Mouse (Mus musculus): ENCODE data around the gene Dus3l. TPM values are rescaled to one million over a fixed set of nuclear protein-coding genes. Genes with fewer than 3 reads are reported as not detected.

Dus3l gene
- polyA plus RNA-seq, 1 experiment from 2014 or later, result 50.5 TPM

- H3K27ac ChIP-seq, result no peak within 1 kb of the TSS
- peak within 1 kb of the TSS; percentile 98 for H3K4me2 ChIP-seq (replicated peaks)
- peaks cover 56% of the 10 kb centered on the region for H3K27me3 ChIP-seq
- H3K4me1 ChIP-seq, result peaks cover 62% of the 10 kb centered on the region
- peak within 1 kb of the TSS; percentile 59 for H3K4me3 ChIP-seq
- peak within 1 kb of the TSS; percentile 78 for H3K9ac ChIP-seq
- ATAC-seq (ENCODE audit: low FRiP score, low read depth), result peak; percentile 52
- no peaks in the 10 kb centered on the region for H3K9me3 ChIP-seq
- no peaks in the 10 kb centered on the region for H3K36me3 ChIP-seq
- under 1% methylated on average over 43 of the region's 48 CpGs for WGBS
These were observed 7.0 kb upstream of the Dus3l start, which contains the start of gene Nrtn for GRCm38 (mm10) chr17:56757416-56758123. Gene Nrtn, minus strand, starts transcription at chr17:56757530.

DNA sequence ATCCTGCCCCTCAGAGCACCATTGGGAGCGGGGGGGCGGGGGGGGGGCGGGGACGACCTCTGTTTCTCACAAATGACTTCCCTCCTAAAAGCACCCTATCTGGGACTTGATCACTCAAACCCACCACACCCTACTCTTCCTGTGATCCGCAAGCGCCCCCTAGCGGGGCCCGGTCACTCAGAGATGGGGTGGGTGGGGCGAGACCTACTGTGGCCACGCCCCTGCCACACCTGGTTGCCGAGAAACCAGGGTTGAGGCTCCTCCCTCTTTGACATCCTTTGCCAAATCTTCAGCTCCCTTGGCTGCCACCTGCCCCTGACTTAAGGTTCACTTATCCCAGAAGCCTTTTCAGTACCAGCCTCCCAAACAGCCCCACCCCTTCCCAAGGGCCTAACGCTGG, 6.4 kb upstream of the Dus3l start:
- Histone ChIP-seq H3K27me3 (peaks cover 51% of the 10 kb centered on the region), H3K9ac (no peak overlapping the region), H3K27ac (no peak overlapping the region), H3K36me3 (no peaks in the 10 kb centered on the region), H3K9me3 (no peaks in the 10 kb centered on the region), H3K4me1 (peaks cover 68% of the 10 kb centered on the region), H3K4me3 (no peak overlapping the region), H3K4me2 (replicated peaks) (peak overlapping the region; percentile 98)
- ATAC-seq (ENCODE audit: low FRiP score, low read depth), result no peak
- WGBS, result 5% methylated on average over 12 of the region's 12 CpGs

DNA sequence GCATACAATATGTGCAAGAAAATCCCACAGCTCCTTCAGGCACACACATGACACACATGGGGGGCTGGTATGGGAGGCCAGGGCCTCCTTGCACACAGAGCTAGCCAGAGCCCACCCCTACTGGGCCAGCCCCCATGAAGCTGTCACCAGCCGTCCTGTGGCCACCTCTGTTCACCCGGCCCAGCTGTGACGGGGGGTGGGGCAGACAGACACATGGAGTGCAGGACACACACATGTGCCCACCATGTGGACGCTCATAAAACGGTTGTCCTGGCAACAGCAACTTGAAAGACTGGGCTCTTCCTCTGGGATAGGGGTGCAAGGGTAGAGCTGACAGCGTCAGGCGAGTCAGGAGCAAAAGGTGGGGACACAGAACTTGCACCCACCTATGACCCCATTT, 5.3 kb upstream of the Dus3l start:
- H3K27ac ChIP-seq, result no peak overlapping the region
- no peak for ATAC-seq (ENCODE audit: low FRiP score, low read depth)
- 21% methylated on average over 7 of the region's 7 CpGs for WGBS
- H3K9me3 ChIP-seq, result no peaks in the 10 kb centered on the region
- peak overlapping the region; percentile 11; the same call in 1 of the 2 replicates for H3K4me2 ChIP-seq (replicated peaks)
- H3K4me3 ChIP-seq, result no peak overlapping the region
- H3K4me1 ChIP-seq, result peaks cover 58% of the 10 kb centered on the region
- no peak overlapping the region for H3K9ac ChIP-seq
- no peaks in the 10 kb centered on the region for H3K36me3 ChIP-seq
- H3K27me3 ChIP-seq, result peaks cover 39% of the 10 kb centered on the region

DNA sequence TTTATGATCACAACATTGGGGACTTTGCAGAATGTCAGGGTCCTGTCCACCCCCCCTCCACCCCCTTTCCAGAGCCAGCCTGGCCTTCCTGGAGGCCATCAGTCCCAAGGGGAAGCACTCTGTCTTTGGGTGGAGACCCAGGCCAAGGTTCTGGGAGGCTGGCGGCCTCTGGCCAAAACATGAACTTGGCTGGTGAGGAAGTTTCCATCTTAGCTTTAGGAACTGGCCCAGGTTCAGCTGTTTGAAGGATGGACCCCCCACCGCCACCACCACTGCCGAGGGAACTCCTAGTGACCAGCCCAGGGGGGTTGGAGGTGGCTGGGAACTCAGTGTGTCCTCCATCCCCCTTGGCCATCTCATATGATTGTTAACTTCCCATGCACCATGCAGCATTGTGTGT, 3.5 kb upstream of the Dus3l start:
- H3K36me3 ChIP-seq, result no peaks in the 10 kb centered on the region
- ATAC-seq (ENCODE audit: low FRiP score, low read depth), result no peak
- H3K27me3 ChIP-seq, result peaks cover 21% of the 10 kb centered on the region
- 63% methylated on average over 3 of the region's 3 CpGs for WGBS
- peaks cover 55% of the 10 kb centered on the region for H3K4me1 ChIP-seq
- H3K27ac ChIP-seq, result no peak overlapping the region
- H3K9ac ChIP-seq, result no peak overlapping the region
- H3K4me2 ChIP-seq (replicated peaks), result peak overlapping the region; percentile 75
- H3K4me3 ChIP-seq, result no peak overlapping the region
- H3K9me3 ChIP-seq, result no peaks in the 10 kb centered on the region

GRCm38 (mm10) chr17:56761991-56762410, 2.6 kb upstream of the Dus3l start:
- WGBS, result 0% methylated on average over 28 of the region's 28 CpGs
- ATAC-seq (ENCODE audit: low FRiP score, low read depth), result peak; percentile 33

DNA sequence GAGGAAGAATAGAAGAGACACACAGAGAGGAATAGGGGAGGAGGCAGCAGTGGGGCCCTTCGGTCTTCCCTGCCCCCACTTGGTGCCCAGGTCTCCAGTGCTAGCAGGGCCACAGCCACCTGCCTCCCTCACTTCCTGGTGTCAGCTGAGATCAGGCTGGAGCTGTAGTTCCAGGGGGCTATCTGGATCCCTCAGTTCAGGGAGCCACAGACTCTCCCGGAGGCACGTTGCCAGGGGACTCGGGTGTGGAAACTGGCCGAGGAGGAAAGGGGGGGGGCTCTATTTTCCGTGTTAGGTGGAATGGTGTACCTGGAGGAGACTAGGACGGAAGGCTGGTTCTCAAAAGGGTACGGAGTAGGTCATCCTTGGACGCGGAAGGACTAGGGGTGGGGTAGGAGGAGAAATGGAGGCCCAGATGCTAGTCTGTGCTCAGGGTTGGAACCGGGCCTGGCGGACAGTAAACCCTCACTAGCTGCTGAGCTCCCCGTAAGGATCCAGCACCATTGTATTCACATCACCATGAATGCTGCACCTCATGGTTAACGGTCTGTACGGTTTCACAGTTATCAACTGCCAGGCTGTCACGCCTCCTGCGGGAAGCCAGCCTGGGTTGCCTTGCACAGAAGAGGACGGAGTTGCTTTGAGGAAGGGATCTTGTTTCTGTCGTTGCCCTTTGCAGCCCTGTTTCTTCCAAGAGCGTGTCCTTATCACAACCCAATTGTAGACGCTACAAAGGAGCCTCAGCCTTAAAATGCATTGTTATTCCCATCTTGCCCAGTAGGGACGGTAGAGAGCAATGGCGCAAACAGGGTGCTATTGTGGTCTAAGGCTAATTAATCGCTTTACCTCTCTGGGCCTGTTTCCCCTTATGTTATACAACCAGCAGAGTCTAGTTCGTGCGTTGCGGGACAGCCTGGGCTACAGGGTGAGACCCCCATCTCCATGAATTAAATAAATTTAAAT, 1.5 kb upstream of the Dus3l start:
- peaks cover 2% of the 10 kb centered on the region; the same call in 1 of the 2 replicates for H3K27me3 ChIP-seq
- H3K9me3 ChIP-seq, result no peaks in the 10 kb centered on the region
- H3K27ac ChIP-seq, result peak overlapping the region; percentile 81; the same call in 1 of the 2 replicates
- ATAC-seq (ENCODE audit: low FRiP score, low read depth), result no peak
- peaks cover 17% of the 10 kb centered on the region for H3K36me3 ChIP-seq
- H3K4me3 ChIP-seq, result no peak overlapping the region; the same call in 1 of the 2 replicates
- no peak overlapping the region for H3K9ac ChIP-seq
- WGBS, result 52% methylated on average over 27 of the region's 27 CpGs
- H3K4me1 ChIP-seq, result peaks cover 40% of the 10 kb centered on the region
- H3K4me2 ChIP-seq (replicated peaks), result peak overlapping the region; percentile 75; the same call in 1 of the 2 replicates

More at GRCm38 (mm10) chr17:56761991-56762410, 2.6 kb upstream of the Dus3l start:
- Histone ChIP-seq H3K4me1 (peaks cover 49% of the 10 kb centered on the region), H3K9ac (peak overlapping the region; percentile 70), H3K36me3 (peaks cover 6% of the 10 kb centered on the region), H3K27me3 (peaks cover 12% of the 10 kb centered on the region), H3K9me3 (no peaks in the 10 kb centered on the region), H3K27ac (peak overlapping the region; percentile 81; the same call in 1 of the 2 replicates), H3K4me2 (replicated peaks) (peak overlapping the region; percentile 75), H3K4me3 (peak overlapping the region; percentile 48)

- ATAC-seq (ENCODE audit: low FRiP score, low read depth), result no peak
- Histone ChIP-seq H3K9me3 (no peaks in the 10 kb centered on the region), H3K4me1 (peaks cover 36% of the 10 kb centered on the region), H3K4me3 (peak overlapping the region; percentile 71), H3K27me3 (no peaks in the 10 kb centered on the region), H3K4me2 (replicated peaks) (peak overlapping the region; percentile 81), H3K27ac (no peak overlapping the region), H3K9ac (no peak overlapping the region), H3K36me3 (peaks cover 24% of the 10 kb centered on the region)
- 81% methylated on average over 8 of the region's 8 CpGs for WGBS
These were observed 761 bp upstream of the Dus3l start for GRCm38 (mm10) chr17:56763741-56764250.

DNA sequence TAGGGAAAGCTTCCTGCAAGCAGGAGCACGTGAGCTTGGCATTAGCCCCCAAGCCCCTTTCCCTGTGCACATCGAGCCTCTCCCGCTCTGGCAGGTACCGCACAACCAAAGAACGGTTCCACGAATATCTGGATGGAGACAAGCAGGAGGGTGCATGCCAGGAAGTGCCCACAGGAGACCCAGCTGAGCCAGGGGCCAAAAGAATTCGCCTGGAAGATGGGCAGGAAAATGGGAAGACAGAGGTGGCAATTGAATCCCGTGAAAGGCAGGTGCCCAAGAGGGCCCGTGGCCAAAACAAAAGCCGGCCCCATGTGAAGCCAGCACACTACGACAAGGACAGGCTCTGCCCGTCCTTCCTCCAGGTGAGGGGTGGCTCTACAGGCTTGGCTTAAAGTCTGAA, 874 bp downstream of the Dus3l start:
- 54% methylated on average over 12 of the region's 12 CpGs for WGBS
- Histone ChIP-seq H3K4me2 (replicated peaks) (peak overlapping the region; percentile 81), H3K27ac (0 out of 2 replicates have a peak overlapping the region, but pooled peaks have one; percentile 33), H3K9me3 (no peaks in the 10 kb centered on the region), H3K9ac (peak overlapping the region; percentile 76), H3K36me3 (peaks cover 41% of the 10 kb centered on the region), H3K4me1 (peaks cover 24% of the 10 kb centered on the region), H3K27me3 (no peaks in the 10 kb centered on the region), H3K4me3 (peak overlapping the region; percentile 71)
- no peak for ATAC-seq (ENCODE audit: low FRiP score, low read depth)

- peaks cover 51% of the 10 kb centered on the region for H3K36me3 ChIP-seq
- no peak overlapping the region for H3K27ac ChIP-seq
- no peaks in the 10 kb centered on the region for H3K27me3 ChIP-seq
- no peaks in the 10 kb centered on the region for H3K9me3 ChIP-seq
- ATAC-seq (ENCODE audit: low FRiP score, low read depth), result no peak
- H3K4me3 ChIP-seq, result no peak overlapping the region
- H3K4me2 ChIP-seq (replicated peaks), result no peak overlapping the region
- no peak overlapping the region for H3K9ac ChIP-seq
- WGBS, result 93% methylated on average over 27 of the region's 27 CpGs
- peaks cover 18% of the 10 kb centered on the region for H3K4me1 ChIP-seq
These were observed 2.3 kb downstream of the Dus3l start for GRCm38 (mm10) chr17:56766631-56767405.

DNA sequence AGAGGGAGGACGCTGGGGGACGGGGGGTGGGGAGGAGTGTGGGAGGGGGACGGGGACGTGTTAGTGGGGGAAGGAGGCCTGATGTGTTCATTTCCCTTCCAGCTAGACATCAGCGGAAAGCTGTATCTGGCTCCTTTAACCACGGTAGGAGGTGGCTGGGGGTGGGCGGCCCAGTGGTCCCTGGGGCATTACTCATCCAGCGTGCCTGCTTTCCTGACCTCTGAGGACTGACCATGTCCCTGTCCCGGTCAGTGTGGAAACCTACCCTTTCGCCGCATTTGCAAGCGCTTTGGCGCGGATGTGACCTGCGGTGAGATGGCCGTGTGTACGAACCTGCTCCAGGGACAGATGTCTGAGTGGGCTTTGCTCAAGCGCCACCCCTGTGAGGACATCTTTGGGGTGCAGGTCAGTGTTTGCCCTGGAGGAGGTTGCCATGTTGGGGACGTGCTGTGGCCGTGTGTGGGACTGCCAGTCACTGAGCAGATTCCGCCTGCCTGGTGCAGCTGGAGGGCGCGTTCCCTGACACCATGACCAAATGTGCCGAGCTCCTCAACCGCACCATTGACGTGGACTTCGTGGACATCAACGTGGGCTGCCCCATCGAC, 3.1 kb downstream of the Dus3l start:
- no peak for ATAC-seq (ENCODE audit: low FRiP score, low read depth)
- Histone ChIP-seq H3K36me3 (peaks cover 51% of the 10 kb centered on the region), H3K4me3 (no peak overlapping the region), H3K9me3 (no peaks in the 10 kb centered on the region), H3K4me1 (peaks cover 13% of the 10 kb centered on the region), H3K27ac (no peak overlapping the region), H3K27me3 (no peaks in the 10 kb centered on the region), H3K9ac (no peak overlapping the region), H3K4me2 (replicated peaks) (no peak overlapping the region)
- 95% methylated on average over 29 of the region's 29 CpGs for WGBS

- peaks cover 51% of the 10 kb centered on the region for H3K36me3 ChIP-seq
- no peak overlapping the region for H3K4me2 ChIP-seq (replicated peaks)
- H3K9me3 ChIP-seq, result no peaks in the 10 kb centered on the region
- no peak overlapping the region for H3K4me3 ChIP-seq
- H3K9ac ChIP-seq, result no peak overlapping the region
- 91% methylated on average over 11 of the region's 11 CpGs for WGBS
- H3K27ac ChIP-seq, result no peak overlapping the region
- no peaks in the 10 kb centered on the region for H3K27me3 ChIP-seq
- no peak for ATAC-seq (ENCODE audit: low FRiP score, low read depth)
- H3K4me1 ChIP-seq, result peaks cover 6% of the 10 kb centered on the region
These were observed 4.4 kb downstream of the Dus3l start for GRCm38 (mm10) chr17:56768941-56769340.
